ENCODE assay signal across 15 mouse cellular contexts in genomic region chr15:6180261-6180660, GRCm38 (mm10).
DNase-seq lines count a peak whose midpoint lies in the region; ATAC-seq and TF ChIP-seq lines count a peak whose summit lies in the region.
"Had no signal": no experiment of that assay in that cellular context is flagged by ENCODE, and none has a peak within 500 bp of the region (broad histone marks: within the 10 kb centered on the region; RNA-seq: fewer than 3 reads in every experiment).

No protein-coding gene starts in this region.

- no peak for TF ChIP-seq POLR2A in heart, adult 2 months (IDR thresholded peaks at IDR 0.05; ENCODE audit: insufficient read depth, low read depth, low read length)

- ATAC-seq in neural tube, embryonic 15.5 days (ENCODE audit: low FRiP score) = no peak
- ATAC-seq: inflammation-experienced regulatory T-cells, adult 6 months had no signal

- 81% methylated on average over 1 of the region's 1 CpGs for WGBS in heart, adult 2 months
- 91% methylated on average over 1 of the region's 1 CpGs for WGBS in neural tube, embryonic 15.5 days

- peak; percentile 49 for TF ChIP-seq CTCF in heart, adult 2 months (IDR thresholded peaks at IDR 0.05)
- TF ChIP-seq CTCF in layer of hippocampus, adult 2 months (conservative IDR thresholded peaks at IDR 0.05) = peak; percentile 24; the same call in 1 of the 2 replicates

- H3K4me2 ChIP-seq in neural tube, embryonic 15.5 days = no peak overlapping the region
- H3K4me2 ChIP-seq: heart, embryonic 11.5 days; limb, embryonic 13.5 days had no signal

- no peak for DNase-seq in heart, adult 2 months
- DNase-seq in heart, postnatal 36 days = no peak
- no peak for DNase-seq in layer of hippocampus, adult 2 months (ENCODE audit: low spot score in 2 of 2)
- no peak for DNase-seq in layer of hippocampus, postnatal 14 days (ENCODE audit: low spot score in 2 of 2)
- DNase-seq in ES-E14 (ENCODE audit: low read depth, low spot score) = peak; percentile 6
- peak; percentile 6 for DNase-seq in fibroblast of lung, adult 2 months (ENCODE audit: low read depth)
- DNase-seq: cerebellum, postnatal 14 days; gastrocnemius, postnatal 25 days; lung, adult 2 months; midbrain, embryonic 14.5 days had no signal

- H3K4me3 ChIP-seq in heart, adult 2 months = no peak overlapping the region
- no peak overlapping the region for H3K4me3 ChIP-seq in layer of hippocampus, adult 2 months
- no peak overlapping the region for H3K4me3 ChIP-seq in ES-E14 (ENCODE audit: insufficient read depth in 1 of 2, low read depth in 1 of 2, low read length in 2 of 2, poor library complexity in 1 of 2, severe bottlenecking in 1 of 2)
- no peak overlapping the region for H3K4me3 ChIP-seq in neural tube, embryonic 15.5 days (replicated peaks)
- H3K4me3 ChIP-seq: hindbrain, embryonic 10.5 days; limb, embryonic 13.5 days had no signal

- intact Hi-C loops in heart, adult 2 months (cut with DNase I) = no loop called here
- intact Hi-C loops in heart, postnatal 36 days (cut with DNase I) = no loop called here

- no peak overlapping the region for H3K9ac ChIP-seq in heart, adult 2 months (ENCODE audit: low read depth, low read length)
- H3K9ac ChIP-seq in ES-E14 (ENCODE audit: insufficient read depth, low read depth, low read length, poor library complexity, severe bottlenecking) = no peak overlapping the region
- H3K9ac ChIP-seq in neural tube, embryonic 15.5 days (replicated peaks) = no peak overlapping the region
- H3K9ac ChIP-seq: limb, embryonic 13.5 days had no signal

- no peaks in the 10 kb centered on the region for H3K36me3 ChIP-seq in heart, adult 2 months (ENCODE audit: control insufficient read depth, insufficient read depth, low read length)
- H3K36me3 ChIP-seq in ES-E14 (ENCODE audit: control insufficient read depth, insufficient read depth, low read length, poor library complexity, severe bottlenecking) = no peaks in the 10 kb centered on the region
- no peaks in the 10 kb centered on the region for H3K36me3 ChIP-seq in neural tube, embryonic 15.5 days
- H3K36me3 ChIP-seq: hindbrain, embryonic 10.5 days; limb, embryonic 13.5 days had no signal

- no peaks in the 10 kb centered on the region for H3K4me1 ChIP-seq in heart, adult 2 months (ENCODE audit: control insufficient read depth, insufficient read depth, low read length)
- H3K4me1 ChIP-seq in ES-E14 (ENCODE audit: control insufficient read depth in 2 of 2, insufficient read depth in 2 of 2, low read length in 2 of 2, poor library complexity in 1 of 2) = no peaks in the 10 kb centered on the region
- H3K4me1 ChIP-seq in neural tube, embryonic 15.5 days = no peaks in the 10 kb centered on the region
- H3K4me1 ChIP-seq: hindbrain, embryonic 10.5 days; limb, embryonic 13.5 days had no signal

- H3K27me3 ChIP-seq in heart, adult 2 months (ENCODE audit: control insufficient read depth, insufficient read depth, low read length) = no peaks in the 10 kb centered on the region
- H3K27me3 ChIP-seq in neural tube, embryonic 15.5 days (replicated peaks) = no peaks in the 10 kb centered on the region
- H3K27me3 ChIP-seq: limb, embryonic 13.5 days had no signal

- TF ChIP-seq EP300 in heart, adult 2 months (IDR thresholded peaks at IDR 0.05; ENCODE audit: insufficient read depth, low read depth, low read length) = no peak

- H3K9me3 ChIP-seq in ES-E14 (ENCODE audit: control insufficient read depth, insufficient read depth, low read depth, low read length) = no peaks in the 10 kb centered on the region
- no peaks in the 10 kb centered on the region for H3K9me3 ChIP-seq in neural tube, embryonic 15.5 days (replicated peaks)
- H3K9me3 ChIP-seq: hindbrain, embryonic 10.5 days had no signal

- no peak overlapping the region for H3K27ac ChIP-seq in heart, adult 2 months
- H3K27ac ChIP-seq in layer of hippocampus, adult 2 months = no peak overlapping the region
- H3K27ac ChIP-seq in ES-E14 (ENCODE audit: insufficient read depth, low read depth, low read length, poor library complexity, severe bottlenecking) = no peak overlapping the region
- no peak overlapping the region for H3K27ac ChIP-seq in neural tube, embryonic 15.5 days (replicated peaks)
- H3K27ac ChIP-seq: hindbrain, embryonic 10.5 days; limb, embryonic 13.5 days had no signal

- H3K79me2 ChIP-seq in heart, adult 2 months (replicated peaks; ENCODE audit: control insufficient read depth, insufficient read depth, low read length) = no peaks in the 10 kb centered on the region

- in situ Hi-C loops in ES-E14 (cut with MboI; ENCODE audit: low sequenced_read_pairs in 2 of 2, unreplicated experiment in 2 of 2) = no loop called here

TF ChIP-seq in ES-E14, 5 proteins besides CTCF, POLR2A, EP300 and RAD21:
- no peak for TF ChIP-seq ZC3H11A (IDR thresholded peaks at IDR 0.05; ENCODE audit: borderline replicate concordance, low read depth, low read length)
- no peak for TF ChIP-seq CHD2 (IDR thresholded peaks at IDR 0.05; ENCODE audit: low read depth, low read length)
- no peak for TF ChIP-seq MAFK (IDR thresholded peaks at IDR 0.05; ENCODE audit: insufficient read depth, low read depth, low read length)
- no peak for TF ChIP-seq HCFC1 (IDR thresholded peaks at IDR 0.05; ENCODE audit: borderline replicate concordance, insufficient read depth, low read length)
- TF ChIP-seq ZNF384 (IDR thresholded peaks at IDR 0.05; ENCODE audit: low read depth, low read length) = no peak

Comparison
In these comparisons a context has a peak if more than half of its experiments do, and no peak if none do; other contexts are left out.
1. DNase-seq: peak in ES-E14 (single experiment) and fibroblast of lung, adult 2 months (single experiment); none in heart, adult 2 months (0 of 2), heart, postnatal 36 days (0 of 2), layer of hippocampus, adult 2 months (0 of 2) and layer of hippocampus, postnatal 14 days (0 of 2).